Mouse (Mus musculus): ENCODE data around the gene Nudt4. TPM values are rescaled to one million over a fixed set of nuclear protein-coding genes. Genes with fewer than 3 reads are reported as not detected.

Nudt4 gene
- polyA plus RNA-seq, 2 experiments from 2014 or later: 11.3 to 14.8 TPM

Other genes with a start within 250 kb of the Nudt4 start
- 10 to 100 TPM; 31.3 to 34.4 TPM for gene Cradd, start 240.0 kb downstream of the Nudt4 start, polyA plus RNA-seq (2017; shearing (Covaris generic))
- gene Socs2, start 147.0 kb downstream of the Nudt4 start, polyA plus RNA-seq (2017; shearing (Covaris generic)): 10 to 100 TPM; 76.0 to 81.6 TPM
- gene Mrpl42, start 62.2 kb downstream of the Nudt4 start, polyA plus RNA-seq (2017; shearing (Covaris generic)): 100 to 1,000 TPM; 188 to 213 TPM
- gene Ube2n, start 49.0 kb downstream of the Nudt4 start, polyA plus RNA-seq (2017; shearing (Covaris generic)): 100 to 1,000 TPM; 349 to 397 TPM
- gene Anapc15-ps, start 109.3 kb upstream of the Nudt4 start, polyA plus RNA-seq (2017; shearing (Covaris generic)): not detected